ENCODE assay signal across 26 mouse cellular contexts in the genomic region with DNA sequence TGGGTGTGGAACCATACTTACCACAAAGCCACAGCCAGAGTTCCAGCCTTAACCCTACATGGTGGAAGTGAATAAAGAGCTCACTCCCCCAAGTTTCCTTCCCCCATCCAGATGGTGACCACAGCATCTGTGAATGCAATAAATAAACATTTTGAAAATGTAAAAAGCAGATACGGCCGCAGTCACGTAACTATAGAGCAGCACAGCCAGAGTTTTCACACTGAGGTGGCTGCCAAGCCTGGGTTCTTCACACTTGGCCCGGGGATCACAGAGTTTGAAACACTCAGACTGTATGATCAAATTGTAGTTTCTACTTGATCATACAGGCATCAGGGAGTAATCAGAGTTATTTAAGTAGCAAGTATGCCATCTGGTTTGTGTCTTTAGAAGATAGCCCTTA.
A peak's percentile ranks its signal among the peaks of the same experiment; 100 is the strongest.
DNase-seq lines count a peak whose midpoint lies in the region; ATAC-seq and TF ChIP-seq lines count a peak whose summit lies in the region.
"Had no signal": no experiment of that assay in that cellular context is flagged by ENCODE, and none has a peak within 500 bp of the region (broad histone marks: within the 10 kb centered on the region; RNA-seq: fewer than 3 reads in every experiment).

No protein-coding gene starts in this region.

- no peaks in the 10 kb centered on the region for H3K36me3 ChIP-seq in heart, adult 2 months (ENCODE audit: control insufficient read depth, insufficient read depth, low read length)
- H3K36me3 ChIP-seq in heart, postnatal 0 days (replicated peaks; ENCODE audit: control insufficient read depth, insufficient read depth, low read length), result no peaks in the 10 kb centered on the region
- H3K36me3 ChIP-seq: heart, embryonic 15.5 days; hindbrain, embryonic 10.5 days; hindbrain, embryonic 13.5 days; intestine, embryonic 15.5 days had no signal

- ATAC-seq in heart, postnatal 0 days (ENCODE audit: insufficient read depth, low read depth), result peak; percentile 27; the same call in 1 of the 2 replicates
- ATAC-seq: activated CD4-positive, CD25-positive, alpha-beta regulatory T cell, adult 4 months; forebrain, embryonic 14.5 days; forebrain, postnatal 0 days; hindbrain, embryonic 16.5 days; intestine, embryonic 15.5 days had no signal

- WGBS in heart, adult 2 months, result 42% methylated on average over 4 of the region's 4 CpGs
- 70% methylated on average over 4 of the region's 4 CpGs for WGBS in heart, postnatal 0 days

- no peak overlapping the region for H3K4me3 ChIP-seq in heart, adult 2 months
- H3K4me3 ChIP-seq in heart, postnatal 0 days (ENCODE audit: low read depth, low read length), result no peak overlapping the region
- H3K4me3 ChIP-seq: gastrocnemius, adult 2 months; heart, embryonic 15.5 days; hindbrain, embryonic 10.5 days; hindbrain, embryonic 13.5 days; intestine, embryonic 15.5 days had no signal

- H3K27ac ChIP-seq in heart, adult 2 months, result peak overlapping the region; percentile 26
- no peak overlapping the region for H3K27ac ChIP-seq in heart, postnatal 0 days (ENCODE audit: low read depth)
- H3K27ac ChIP-seq: gastrocnemius, adult 2 months; heart, embryonic 15.5 days; hindbrain, embryonic 10.5 days; hindbrain, embryonic 13.5 days; intestine, embryonic 15.5 days had no signal

- H3K79me2 ChIP-seq in heart, adult 2 months (replicated peaks; ENCODE audit: control insufficient read depth, insufficient read depth, low read length), result no peaks in the 10 kb centered on the region

- TF ChIP-seq CTCF in heart, adult 2 months (IDR thresholded peaks at IDR 0.05), result no peak
- no peak for TF ChIP-seq CTCF in heart, postnatal 0 days (IDR thresholded peaks at IDR 0.05; ENCODE audit: low read depth)

- intact Hi-C loops in heart, adult 2 months (cut with DNase I), result no loop called here
- intact Hi-C loops in heart, postnatal 25 days (cut with DNase I), result no loop called here
- intact Hi-C loops in heart, postnatal 36 days (cut with DNase I), result no loop called here
- intact Hi-C loops in heart, postnatal 10 days (cut with DNase I), result no loop called here

- H3K4me1 ChIP-seq in heart, adult 2 months (ENCODE audit: control insufficient read depth, insufficient read depth, low read length), result no peaks in the 10 kb centered on the region
- no peaks in the 10 kb centered on the region for H3K4me1 ChIP-seq in heart, postnatal 0 days (ENCODE audit: control insufficient read depth, insufficient read depth)
- H3K4me1 ChIP-seq: heart, embryonic 15.5 days; hindbrain, embryonic 10.5 days; hindbrain, embryonic 13.5 days; intestine, embryonic 15.5 days had no signal

- H3K9ac ChIP-seq in heart, adult 2 months (ENCODE audit: low read depth, low read length), result no peak overlapping the region
- no peak overlapping the region for H3K9ac ChIP-seq in heart, postnatal 0 days (replicated peaks; ENCODE audit: low read depth, low read length)
- H3K9ac ChIP-seq: forebrain, postnatal 0 days; heart, embryonic 15.5 days; hindbrain, embryonic 13.5 days; intestine, embryonic 15.5 days had no signal

- no peak for TF ChIP-seq EP300 in heart, adult 2 months (IDR thresholded peaks at IDR 0.05; ENCODE audit: insufficient read depth, low read depth, low read length)
- TF ChIP-seq EP300 in heart, postnatal 0 days (IDR thresholded peaks at IDR 0.05; ENCODE audit: low read depth), result peak; percentile 35; the same call in 1 of the 2 replicates

- DNase-seq in heart, adult 2 months, result peak in 1 of 2 experiments; percentile 8
- DNase-seq in heart, postnatal 25 days (ENCODE audit: low spot score), result no peak
- no peak for DNase-seq in heart, postnatal 0 days (ENCODE audit: low spot score)
- DNase-seq in heart, postnatal 36 days, result no peak
- peak; percentile 27 to 37 for DNase-seq in heart, postnatal 10 days
- peak; percentile 17 for DNase-seq in heart, postnatal 4 days
- DNase-seq in thymus, adult 18-20 months, result no peak
- DNase-seq: adrenal gland, adult 8-10 months; adrenal gland, postnatal 25 days; cerebellum, adult 11-12 months; cerebellum, adult 8-10 months; cerebellum, postnatal 10 days; cerebellum, postnatal 36 days; embryo, embryonic 11 days; forebrain, postnatal 0 days; gastrocnemius, adult 2 months; gastrocnemius, postnatal 14 days; kidney, adult 11 months; kidney, adult 9 months had no signal

- no peaks in the 10 kb centered on the region for H3K9me3 ChIP-seq in heart, postnatal 0 days (replicated peaks; ENCODE audit: control insufficient read depth, low read length)
- H3K9me3 ChIP-seq: heart, embryonic 15.5 days; hindbrain, embryonic 10.5 days; hindbrain, embryonic 13.5 days; intestine, embryonic 15.5 days had no signal

- H3K27me3 ChIP-seq in heart, adult 2 months (ENCODE audit: control insufficient read depth, insufficient read depth, low read length), result no peaks in the 10 kb centered on the region
- H3K27me3 ChIP-seq in heart, postnatal 0 days (ENCODE audit: control insufficient read depth, insufficient read depth, low read length), result no peaks in the 10 kb centered on the region
- H3K27me3 ChIP-seq: heart, embryonic 15.5 days; hindbrain, embryonic 13.5 days; intestine, embryonic 15.5 days had no signal

- no peak overlapping the region for H3K4me2 ChIP-seq in heart, postnatal 0 days (ENCODE audit: low read depth, low read length)
- H3K4me2 ChIP-seq: heart, embryonic 15.5 days; hindbrain, embryonic 13.5 days; intestine, embryonic 15.5 days had no signal

- TF ChIP-seq POLR2A in heart, adult 2 months (IDR thresholded peaks at IDR 0.05; ENCODE audit: insufficient read depth, low read depth, low read length), result no peak

Comparison
In these comparisons a context has a peak if more than half of its experiments do, and no peak if none do; other contexts are left out.
1. DNase-seq: peak in heart, postnatal 10 days (2 of 2) and heart, postnatal 4 days (single experiment); none in heart, postnatal 25 days (single experiment), heart, postnatal 0 days (single experiment), heart, postnatal 36 days (0 of 2) and thymus, adult 18-20 months (0 of 2).